Mouse (Mus musculus): Measurements from ENCODE around the gene Ralgps2. TPM values are rescaled to one million over a fixed set of nuclear protein-coding genes. Genes with fewer than 3 reads are reported as not detected.

The Ralgps2 gene
- polyA plus RNA-seq, 1 experiment from 2014 or later = 109 TPM

GRCm38 (mm10) chr1:156938705-156939242 is 652 bp downstream of the Ralgps2 start:
- H3K9me3 ChIP-seq = no peaks in the 10 kb centered on the region
- peak overlapping the region; percentile 94 for H3K9ac ChIP-seq
- no peaks in the 10 kb centered on the region for H3K36me3 ChIP-seq (replicated peaks)
- peak overlapping the region; percentile 97 for H3K27ac ChIP-seq
- peak overlapping the region; percentile 66 for H3K4me2 ChIP-seq
- peaks cover 22% of the 10 kb centered on the region for H3K4me1 ChIP-seq
- ATAC-seq (ENCODE audit: low FRiP score) = peak; percentile 82
- no peaks in the 10 kb centered on the region for H3K27me3 ChIP-seq
- under 1% methylated on average over 51 of the region's 51 CpGs for WGBS
- H3K4me3 ChIP-seq (replicated peaks) = peak overlapping the region; percentile 96

- peak overlapping the region; percentile 11; the same call in 1 of the 2 replicates for H3K4me3 ChIP-seq (replicated peaks)
- peaks cover 25% of the 10 kb centered on the region for H3K4me1 ChIP-seq
- H3K9me3 ChIP-seq = no peaks in the 10 kb centered on the region
- 74% methylated on average over 7 of the region's 7 CpGs for WGBS
- no peak for ATAC-seq (ENCODE audit: low FRiP score)
- H3K27ac ChIP-seq = no peak overlapping the region
- H3K36me3 ChIP-seq (replicated peaks) = no peaks in the 10 kb centered on the region
- H3K27me3 ChIP-seq = no peaks in the 10 kb centered on the region
- no peak overlapping the region for H3K9ac ChIP-seq
- H3K4me2 ChIP-seq = no peak overlapping the region
These were observed 2.0 kb downstream of the Ralgps2 start for GRCm38 (mm10) chr1:156937436-156937835.

- H3K9me3 ChIP-seq = no peaks in the 10 kb centered on the region
- H3K36me3 ChIP-seq (replicated peaks) = no peaks in the 10 kb centered on the region
- H3K4me2 ChIP-seq = no peak overlapping the region
- ATAC-seq (ENCODE audit: low FRiP score) = no peak
- H3K27me3 ChIP-seq = 0 out of 2 replicates have a peak, but pooled peaks cover 3% of the 10 kb centered on the region
- no peak overlapping the region for H3K27ac ChIP-seq
- H3K9ac ChIP-seq = no peak overlapping the region
- 97% methylated on average over 7 of the region's 7 CpGs for WGBS
- H3K4me1 ChIP-seq = peaks cover 30% of the 10 kb centered on the region
- no peak overlapping the region for H3K4me3 ChIP-seq (replicated peaks)
These were observed 5.7 kb downstream of the Ralgps2 start for GRCm38 (mm10) chr1:156933712-156934111.

- no peak for ATAC-seq (ENCODE audit: low FRiP score)
- Histone ChIP-seq H3K27me3 (0 out of 2 replicates have a peak, but pooled peaks cover 3% of the 10 kb centered on the region), H3K4me2 (no peak overlapping the region), H3K4me1 (peaks cover 23% of the 10 kb centered on the region), H3K9me3 (no peaks in the 10 kb centered on the region), H3K27ac (no peak overlapping the region), H3K36me3 (replicated peaks) (no peaks in the 10 kb centered on the region), H3K9ac (no peak overlapping the region), H3K4me3 (replicated peaks) (no peak overlapping the region)
- WGBS = 21% methylated on average over 3 of the region's 3 CpGs
These were observed 7.2 kb downstream of the Ralgps2 start for GRCm38 (mm10) chr1:156932036-156932774.

GRCm38 (mm10) chr1:156931106-156931870 is 8.1 kb downstream of the Ralgps2 start:
- Histone ChIP-seq H3K9me3 (no peaks in the 10 kb centered on the region), H3K4me2 (no peak overlapping the region), H3K36me3 (replicated peaks) (no peaks in the 10 kb centered on the region), H3K9ac (no peak overlapping the region), H3K4me1 (peaks cover 17% of the 10 kb centered on the region), H3K27ac (no peak overlapping the region), H3K4me3 (replicated peaks) (no peak overlapping the region), H3K27me3 (0 out of 2 replicates have a peak, but pooled peaks cover 3% of the 10 kb centered on the region)
- 77% methylated on average over 10 of the region's 10 CpGs for WGBS
- no peak for ATAC-seq (ENCODE audit: low FRiP score)

- H3K9me3 ChIP-seq = no peaks in the 10 kb centered on the region
- peaks cover 3% of the 10 kb centered on the region; the same call in 1 of the 2 replicates for H3K36me3 ChIP-seq (replicated peaks)
- 70% methylated on average over 5 of the region's 5 CpGs for WGBS
- no peak for ATAC-seq (ENCODE audit: low FRiP score)
- peaks cover 3% of the 10 kb centered on the region; the same call in 1 of the 2 replicates for H3K27me3 ChIP-seq
- no peak overlapping the region for H3K4me3 ChIP-seq (replicated peaks)
- no peak overlapping the region for H3K27ac ChIP-seq
- no peak overlapping the region for H3K4me2 ChIP-seq
- peaks cover 17% of the 10 kb centered on the region for H3K4me1 ChIP-seq
- no peak overlapping the region for H3K9ac ChIP-seq
These were observed 9.2 kb downstream of the Ralgps2 start for GRCm38 (mm10) chr1:156930263-156930662.

- Histone ChIP-seq H3K36me3 (replicated peaks) (peaks cover 4% of the 10 kb centered on the region; the same call in 1 of the 2 replicates), H3K4me3 (replicated peaks) (no peak overlapping the region), H3K27me3 (peaks cover 3% of the 10 kb centered on the region; the same call in 1 of the 2 replicates), H3K27ac (no peak overlapping the region), H3K9me3 (no peaks in the 10 kb centered on the region), H3K4me2 (no peak overlapping the region), H3K9ac (no peak overlapping the region), H3K4me1 (peaks cover 17% of the 10 kb centered on the region)
- no peak for ATAC-seq (ENCODE audit: low FRiP score)
- WGBS = 87% methylated on average over 4 of the region's 4 CpGs
These were observed 11.2 kb downstream of the Ralgps2 start for GRCm38 (mm10) chr1:156928255-156928654.

GRCm38 (mm10) chr1:156923511-156923910 is 15.9 kb downstream of the Ralgps2 start:
- no peak overlapping the region for H3K9ac ChIP-seq
- H3K27ac ChIP-seq = no peak overlapping the region
- no peaks in the 10 kb centered on the region; the same call in 1 of the 2 replicates for H3K27me3 ChIP-seq
- no peak overlapping the region for H3K4me2 ChIP-seq
- 77% methylated on average over 1 of the region's 1 CpGs for WGBS
- H3K4me1 ChIP-seq = peaks cover 25% of the 10 kb centered on the region
- no peak overlapping the region for H3K4me3 ChIP-seq (replicated peaks)
- peaks cover 4% of the 10 kb centered on the region; the same call in 1 of the 2 replicates for H3K36me3 ChIP-seq (replicated peaks)
- ATAC-seq (ENCODE audit: low FRiP score) = no peak
- no peaks in the 10 kb centered on the region for H3K9me3 ChIP-seq

- no peak overlapping the region for H3K4me2 ChIP-seq
- WGBS = 73% methylated on average over 6 of the region's 6 CpGs
- ATAC-seq (ENCODE audit: low FRiP score) = no peak
These were observed 16.5 kb downstream of the Ralgps2 start for GRCm38 (mm10) chr1:156922921-156923320.

GRCm38 (mm10) chr1:156921290-156921994 is 18.0 kb downstream of the Ralgps2 start:
- Histone ChIP-seq H3K9me3 (no peaks in the 10 kb centered on the region), H3K4me3 (replicated peaks) (no peak overlapping the region), H3K4me1 (peaks cover 25% of the 10 kb centered on the region), H3K4me2 (no peak overlapping the region), H3K27me3 (no peaks in the 10 kb centered on the region; the same call in 1 of the 2 replicates), H3K9ac (no peak overlapping the region), H3K36me3 (replicated peaks) (peaks cover 4% of the 10 kb centered on the region; the same call in 1 of the 2 replicates), H3K27ac (no peak overlapping the region)
- WGBS = 76% methylated on average over 12 of the region's 12 CpGs
- ATAC-seq (ENCODE audit: low FRiP score) = no peak

More at GRCm38 (mm10) chr1:156922921-156923320, 16.5 kb downstream of the Ralgps2 start:
- Histone ChIP-seq H3K27ac (no peak overlapping the region), H3K4me3 (replicated peaks) (no peak overlapping the region), H3K4me1 (peaks cover 25% of the 10 kb centered on the region), H3K9ac (no peak overlapping the region), H3K9me3 (no peaks in the 10 kb centered on the region), H3K27me3 (no peaks in the 10 kb centered on the region; the same call in 1 of the 2 replicates), H3K36me3 (replicated peaks) (peaks cover 4% of the 10 kb centered on the region; the same call in 1 of the 2 replicates)

GRCm38 (mm10) chr1:156917460-156917859 is 22.0 kb downstream of the Ralgps2 start:
- Histone ChIP-seq H3K27me3 (no peaks in the 10 kb centered on the region), H3K27ac (no peak overlapping the region), H3K9ac (no peak overlapping the region), H3K36me3 (replicated peaks) (no peaks in the 10 kb centered on the region), H3K9me3 (no peaks in the 10 kb centered on the region), H3K4me2 (no peak overlapping the region), H3K4me1 (peaks cover 20% of the 10 kb centered on the region), H3K4me3 (replicated peaks) (no peak overlapping the region)
- ATAC-seq (ENCODE audit: low FRiP score) = peak; percentile 57; the same call in 1 of the 2 replicates
- WGBS = 21% methylated on average over 3 of the region's 3 CpGs

Data from forebrain, embryonic 12.5 days (tissue).